Mouse (Mus musculus): ENCODE measurements around the gene Nfix.

DNA sequence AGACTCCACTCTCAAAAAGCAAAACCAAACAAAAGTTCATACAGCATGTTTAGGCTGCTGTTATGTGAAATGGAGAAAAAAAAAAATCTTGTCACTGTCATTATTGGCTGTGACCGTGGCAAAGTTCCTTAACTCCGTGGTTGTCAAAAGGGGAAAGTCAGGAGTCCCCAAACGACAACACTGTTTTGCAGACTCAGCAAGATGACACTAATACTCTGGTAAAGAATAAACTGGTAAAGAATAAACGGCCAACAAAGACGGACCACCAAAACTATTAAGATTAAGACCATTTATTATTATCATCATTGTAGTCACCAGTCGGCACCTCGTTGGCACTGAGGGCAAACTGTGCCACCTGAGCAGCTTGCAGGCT lies 39.7 kb upstream of the Nfix start:
- TF ChIP-seq POLR2A (IDR thresholded peaks at IDR 0.05; ENCODE audit: insufficient read depth, low read depth, low read length) (no peak), CTCF (IDR thresholded peaks at IDR 0.05; ENCODE audit: insufficient read depth, low read depth, low read length) (no peak)

All from olfactory bulb, adult 2 months (tissue).